Mouse (Mus musculus) liver, embryonic 14.5 days (tissue): ENCODE results near the gene Sirt7.

Experiments used
- CTCF ChIP-seq: IDR thresholded peaks from 2 replicates; pipeline ENCODE4 v1.5.1; 2016; ENCODE audit warnings: antibody characterized with exemption, low read depth, control low read depth
- EP300 ChIP-seq: IDR thresholded peaks from 2 replicates; pipeline ENCODE4 v1.6.1; 2016; ENCODE audit warnings: antibody characterized with exemption, low read depth

GRCm38 (mm10) chr11:120633520-120634343, 8.7 kb upstream of the Sirt7 start, which contains the start of gene Mafg:
- no peak for TF ChIP-seq EP300
- TF ChIP-seq CTCF = no peak
